Mouse (Mus musculus) left cerebral cortex, postnatal 25 days (tissue): ENCODE results near the gene Ptpn21. TPM values are rescaled to one million over a fixed set of nuclear protein-coding genes. Genes with fewer than 3 reads are reported as not detected.

Experiments used
- DNase-seq, 2 experiments: peaks; one replicate each; pipeline ENCODE4 v3.0.0; 2022; ENCODE audit warnings: low spot score in 2 of 2, mixed read lengths in 1 of 2
- intact Hi-C: fragments of 180-260 bp; cut with DNase I; formaldehyde crosslinking; loops from one replicate; pipeline ENCODE4 v1.15.1; 2025
- total RNA-seq, 2 experiments: library from RNA; stranded (reverse); gene quantifications; 2 replicates each; pipeline ENCODE4 v1.2.3; 2021

The Ptpn21 gene
- total RNA-seq = 1 to 10 TPM; 8.3 to 9.6 TPM

- intact Hi-C loops = no loop called here
- DNase-seq = no peak
Observed at GRCm38 (mm10) chr12:98736951-98737800, at the start of gene Ptpn21. Gene Ptpn21 (minus strand): TSS chr12:98737405.

DNA sequence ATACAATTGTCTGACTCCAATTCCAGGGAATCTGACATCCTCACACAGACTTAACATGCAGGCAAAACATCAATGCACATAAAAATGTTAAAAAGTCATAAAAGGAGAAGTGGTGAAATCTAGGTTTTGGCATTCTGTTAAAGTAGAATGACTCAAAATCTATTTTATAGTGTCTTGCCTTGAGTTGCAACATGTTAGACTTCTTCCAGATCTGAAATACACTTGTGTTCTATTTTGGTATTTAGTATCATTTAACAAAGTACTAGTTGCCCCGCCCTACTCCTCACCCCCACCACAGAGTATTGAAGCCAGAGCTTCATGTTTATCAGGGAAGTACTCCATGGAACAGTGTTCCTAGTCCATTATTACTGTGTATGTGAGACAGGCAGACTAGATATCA is 47.0 kb upstream of the Ptpn21 start:
- DNase-seq = no peak
- intact Hi-C loops = no loop called here

GRCm38 (mm10) chr12:98779148-98779547 is 41.9 kb upstream of the Ptpn21 start:
- intact Hi-C loops = no loop called here
- DNase-seq = peak in 1 of 2 experiments; percentile 68

- intact Hi-C loops = no loop called here
Observed at GRCm38 (mm10) chr12:98777509-98777908, 40.3 kb upstream of the Ptpn21 start.

DNA sequence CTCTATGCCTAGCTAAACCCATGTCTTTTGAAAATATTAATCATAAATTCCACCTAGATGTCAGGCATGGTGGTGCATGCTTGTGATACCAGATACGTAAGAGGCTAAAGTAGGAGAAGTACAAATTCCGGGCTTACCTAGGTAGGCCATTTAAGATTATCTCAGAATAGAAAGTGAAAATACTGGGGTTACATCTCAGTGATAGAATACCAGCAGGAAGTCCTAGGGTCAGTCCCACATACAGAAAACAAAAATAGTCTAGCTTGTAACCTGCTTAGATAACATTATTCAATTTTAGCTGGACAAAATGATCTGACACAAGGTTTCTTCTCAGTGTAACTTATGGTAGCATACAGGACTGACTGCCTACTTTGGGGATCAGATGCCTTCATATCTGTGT is 29.0 kb upstream of the Ptpn21 start:
- intact Hi-C loops = no loop called here

More at GRCm38 (mm10) chr12:98777509-98777908, 40.3 kb upstream of the Ptpn21 start:
- no peak for DNase-seq

GRCm38 (mm10) chr12:98759700-98760099 is 22.5 kb upstream of the Ptpn21 start:
- intact Hi-C loops = no loop called here
- DNase-seq = no peak

More for the DNA sequence above, 29.0 kb upstream of the Ptpn21 start:
- no peak for DNase-seq

GRCm38 (mm10) chr12:98757636-98758035 is 20.4 kb upstream of the Ptpn21 start:
- intact Hi-C loops = no loop called here

GRCm38 (mm10) chr12:98747380-98747753 is 10.2 kb upstream of the Ptpn21 start:
- intact Hi-C loops = loop anchor here (5.0 to 10.0 kb wide), 2 partner anchors 75 to 463 kb away; no protein-coding TSS in a partner anchor
- DNase-seq = no peak

More at GRCm38 (mm10) chr12:98757636-98758035, 20.4 kb upstream of the Ptpn21 start:
- no peak for DNase-seq

- peak; percentile 90 to 92 for DNase-seq
- intact Hi-C loops = loop anchor here (5.0 to 10.0 kb wide), 2 partner anchors 75 to 462 kb away; no protein-coding TSS in a partner anchor
Observed at GRCm38 (mm10) chr12:98746746-98747379, 9.7 kb upstream of the Ptpn21 start, which contains the start of gene Zc3h14. Gene Zc3h14 (plus strand): TSS chr12:98746964.

GRCm38 (mm10) chr12:98746131-98746530 is 8.9 kb upstream of the Ptpn21 start:
- intact Hi-C loops = loop anchor here (5.0 to 10.0 kb wide), 2 partner anchors 74 to 461 kb away; no protein-coding TSS in a partner anchor
- no peak for DNase-seq

GRCm38 (mm10) chr12:98745626-98746025 is 8.4 kb upstream of the Ptpn21 start:
- intact Hi-C loops = loop anchor here (5.0 to 10.0 kb wide), 2 partner anchors 73 to 461 kb away; no protein-coding TSS in a partner anchor

DNA sequence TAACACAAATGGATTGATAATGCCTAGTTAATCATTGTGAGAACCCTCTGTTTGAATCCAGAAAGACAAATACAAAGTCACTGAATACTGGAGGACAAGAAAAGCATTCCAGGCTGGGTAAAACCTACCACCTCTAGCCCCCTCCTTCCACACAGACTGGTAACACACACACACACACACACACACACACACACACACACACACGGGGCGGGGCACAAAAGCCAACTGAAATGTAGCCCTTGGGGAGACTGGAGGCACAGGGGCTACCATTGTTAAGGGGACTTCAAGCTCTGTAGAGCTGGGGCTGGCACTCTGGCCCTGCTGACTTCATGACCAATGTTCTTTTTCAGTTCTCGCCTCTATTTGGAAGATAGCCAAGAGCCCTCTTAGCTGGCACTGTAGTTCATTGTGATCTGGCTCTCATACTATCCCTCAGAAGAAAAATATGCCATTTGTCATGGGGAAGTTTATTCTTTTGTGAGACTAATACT is 3.9 kb upstream of the Ptpn21 start:
- intact Hi-C loops = loop anchor here (10.0 kb wide), 1 partner anchor 456 kb away; no protein-coding TSS in a partner anchor
- DNase-seq = no peak

More at GRCm38 (mm10) chr12:98745626-98746025, 8.4 kb upstream of the Ptpn21 start:
- DNase-seq = no peak

- intact Hi-C loops = no loop called here
- DNase-seq = no peak
Observed at GRCm38 (mm10) chr12:98737801-98738350, 671 bp upstream of the Ptpn21 start.

DNA sequence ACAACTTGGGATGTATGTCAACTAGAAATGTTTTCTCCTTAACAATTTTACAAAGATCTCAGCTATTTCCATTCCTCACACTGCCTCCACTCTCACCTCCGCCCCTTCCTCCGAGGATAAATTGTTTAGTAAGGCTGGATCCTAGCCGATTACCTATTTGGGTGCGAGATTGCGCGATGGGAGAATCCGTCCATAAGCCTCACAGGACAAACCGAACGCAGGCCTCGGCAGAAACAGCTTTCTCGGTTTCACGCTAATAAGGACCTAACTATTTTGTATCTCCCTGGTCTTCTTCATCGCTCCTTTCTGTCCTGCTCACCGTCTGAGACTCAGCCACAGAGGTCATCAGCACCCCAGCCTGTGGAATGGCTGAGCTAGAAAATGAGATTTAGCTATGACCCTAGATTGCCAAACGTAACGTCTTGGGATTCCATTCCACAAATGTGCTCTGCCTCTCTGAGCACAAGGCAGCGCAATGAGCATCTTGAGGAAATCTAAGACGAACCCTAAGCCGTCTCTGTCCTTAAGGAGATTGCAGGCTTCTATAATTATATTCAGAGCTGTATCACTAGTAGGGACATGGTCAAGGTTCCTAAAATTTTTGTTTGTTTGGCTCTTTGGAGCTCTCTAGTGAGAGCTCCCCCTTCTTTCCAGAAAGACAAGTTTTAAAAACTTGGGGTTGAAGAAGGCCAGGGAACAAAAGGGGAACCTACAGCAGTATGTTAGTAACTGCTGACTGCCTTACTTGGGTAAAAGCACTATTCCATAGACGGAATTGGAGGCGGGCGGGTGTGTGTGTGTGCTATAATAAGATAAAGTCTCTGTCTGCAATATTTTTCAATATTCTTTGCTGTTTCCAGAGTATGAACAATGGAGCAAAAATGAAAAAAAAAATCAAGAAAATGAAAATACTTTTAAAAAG is 2.1 kb downstream of the Ptpn21 start:
- no peak for DNase-seq
- intact Hi-C loops = loop anchor here (1.0 kb wide), 1 partner anchor 61 kb away; no protein-coding TSS in a partner anchor

DNA sequence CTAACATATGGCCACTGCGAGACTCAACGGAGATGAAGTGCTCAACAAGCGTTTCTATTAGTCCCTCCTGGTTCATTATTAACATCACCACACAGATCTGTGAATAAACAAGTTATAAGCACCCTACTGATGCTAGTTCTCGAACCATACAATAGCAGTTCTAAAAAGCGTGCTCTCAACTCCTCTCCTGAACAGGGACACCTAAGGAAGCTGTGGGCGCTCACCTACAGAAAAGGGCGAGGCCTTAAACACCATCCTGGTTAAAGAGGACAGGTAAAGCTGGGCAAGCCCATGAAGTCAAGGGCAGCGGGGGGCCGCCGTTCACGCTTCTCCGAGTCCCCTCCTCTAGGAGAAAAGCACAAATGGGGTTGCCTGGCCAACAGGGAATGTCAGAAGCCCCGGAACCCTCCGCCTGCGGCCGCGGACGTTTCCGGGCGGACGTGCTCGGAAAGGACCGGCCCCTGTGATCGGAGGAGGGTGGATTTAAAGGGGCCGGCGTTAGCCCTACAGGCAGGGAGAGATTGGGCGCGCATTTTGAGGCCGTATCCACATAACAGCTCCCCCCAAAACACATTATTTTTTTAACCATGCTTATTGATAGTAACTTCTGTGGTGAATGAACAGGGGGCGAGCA is 2.8 kb downstream of the Ptpn21 start:
- intact Hi-C loops = loop anchor here (1.0 kb wide), 1 partner anchor 60 kb away; no protein-coding TSS in a partner anchor
- peak; percentile 88 to 89 for DNase-seq

- intact Hi-C loops = loop anchor here (1.0 kb wide), 1 partner anchor 59 kb away; no protein-coding TSS in a partner anchor
- no peak for DNase-seq
Observed at GRCm38 (mm10) chr12:98733776-98734175, 3.4 kb downstream of the Ptpn21 start.

GRCm38 (mm10) chr12:98733165-98733564 is 4.0 kb downstream of the Ptpn21 start:
- DNase-seq = no peak
- intact Hi-C loops = no loop called here

GRCm38 (mm10) chr12:98730682-98731081 is 6.5 kb downstream of the Ptpn21 start:
- no peak for DNase-seq
- intact Hi-C loops = no loop called here
